Mouse (Mus musculus) stomach, embryonic 16.5 days (tissue): ENCODE measurements around the gene Crabp1. TPM values are rescaled to one million over a fixed set of nuclear protein-coding genes. Genes with fewer than 3 reads are reported as not detected.

ENCODE experiments used
- ATAC-seq: fragments of 200-750 bp; cut with Nextera tagmentation; 2 replicates; pipeline ENCODE4 v1.8.0; 2017; ENCODE audit warnings: moderate number of reproducible peaks, moderate TSS enrichment; ENCODE audit not compliant: insufficient read depth, low FRiP score
- H3K27ac ChIP-seq: fragments of 300-500 bp; sonication (generic); 2 replicates; pipeline ENCODE4 v1.5.1; 2014; ENCODE audit warnings: low read length
- H3K27me3 ChIP-seq: fragments of 300-500 bp; sonication (generic); 2 replicates; pipeline ENCODE4 v1.6.1; 2014; ENCODE audit warnings: low read length, control low read depth, mixed read lengths; ENCODE audit not compliant: control insufficient read depth, insufficient read depth
- H3K36me3 ChIP-seq: fragments of 300-500 bp; sonication (generic); 2 replicates; pipeline ENCODE4 v1.6.1; 2014; ENCODE audit warnings: low read length; ENCODE audit not compliant: control insufficient read depth, insufficient read depth
- H3K4me1 ChIP-seq: fragments of 300-500 bp; sonication (generic); 2 replicates; pipeline ENCODE4 v1.6.1; 2014; ENCODE audit warnings: low read length, control low read depth, mixed read lengths; ENCODE audit not compliant: control insufficient read depth, insufficient read depth
- H3K4me2 ChIP-seq: fragments of 300-500 bp; sonication (generic); 2 replicates; pipeline ENCODE4 v1.6.1; 2014; ENCODE audit warnings: low read depth, low read length, mixed read lengths
- H3K4me3 ChIP-seq: fragments of 300-500 bp; sonication (generic); replicated peaks from 2 replicates; pipeline ENCODE4 v1.5.1; 2014; ENCODE audit warnings: mild to moderate bottlenecking, low read length
- H3K9ac ChIP-seq: fragments of 300-500 bp; sonication (generic); 2 replicates; pipeline ENCODE4 v1.6.1; 2014; ENCODE audit warnings: low read length
- H3K9me3 ChIP-seq: fragments of 300-500 bp; sonication (generic); replicated peaks from 2 replicates; pipeline ENCODE4 v1.6.1; 2016; ENCODE audit warnings: low read length, control low read depth; ENCODE audit not compliant: control insufficient read depth
- WGBS: fragments of 180-500 bp; shearing (Covaris S2); extraction: QIAGEN DNeasy Blood & Tissue Kit; methylation state at CpG from one replicate; pipeline ENCODE4 v1.1.7; 2014; 5-methylcytosine and 5-hydroxymethylcytosine counted together
- polyA plus RNA-seq: library from polyadenylated mRNA; unstranded; fragments of >200 nt; fragmentation: Nextera tagmentation; extraction: Ambion mirVana; gene quantifications from 2 replicates; pipeline ENCODE4 v1.2.1, GENCODE M21; 2015

Gene Crabp1
- polyA plus RNA-seq, 1 experiment from 2014 or later, result 43.5 TPM

DNA sequence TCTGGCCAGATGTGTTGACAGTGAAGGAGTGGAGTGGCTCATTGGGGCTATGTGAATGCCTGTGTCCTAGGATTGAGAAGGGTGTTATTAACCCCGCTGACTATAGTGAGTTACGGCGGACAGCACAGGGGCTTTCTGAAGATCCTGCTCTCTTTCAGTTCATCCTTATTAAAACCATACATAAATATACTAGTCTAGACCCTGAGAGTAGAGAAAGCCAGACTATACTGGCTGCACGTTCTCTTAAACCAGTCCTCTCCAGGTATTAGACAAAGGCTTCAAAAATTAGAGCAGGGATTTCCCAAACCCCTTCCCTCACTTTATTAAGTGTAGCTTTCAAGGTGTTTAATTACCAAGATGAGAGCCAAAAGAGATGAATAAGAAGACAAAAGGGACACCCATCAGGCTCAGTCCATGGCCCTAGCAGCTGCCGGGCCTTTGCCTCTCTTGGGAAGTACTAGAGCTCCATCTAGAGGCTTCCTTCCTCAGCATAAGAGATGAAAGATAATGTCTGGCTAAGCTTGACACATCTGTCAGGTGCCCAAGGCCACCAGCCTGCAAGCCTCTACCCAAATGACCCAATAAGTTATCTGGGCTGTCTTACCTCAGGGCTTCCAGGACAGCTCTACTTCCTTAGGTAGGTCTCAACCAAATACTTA is 57.0 kb downstream of the Crabp1 start:
- peak; percentile 44; the same call in 1 of the 2 replicates for ATAC-seq

More for the DNA sequence above, 57.0 kb downstream of the Crabp1 start:
- H3K9ac ChIP-seq, result no peak overlapping the region
- no peaks in the 10 kb centered on the region for H3K9me3 ChIP-seq
- WGBS, result 60% methylated on average over 5 of the region's 5 CpGs
- peaks cover 3% of the 10 kb centered on the region; the same call in 1 of the 2 replicates for H3K4me1 ChIP-seq
- H3K36me3 ChIP-seq, result no peaks in the 10 kb centered on the region
- H3K4me3 ChIP-seq, result no peak overlapping the region
- H3K4me2 ChIP-seq, result no peak overlapping the region
- H3K27ac ChIP-seq, result no peak overlapping the region
- no peaks in the 10 kb centered on the region for H3K27me3 ChIP-seq

Other genes starting within 250 kb of the Crabp1 start
- gene Sh2d7, start 225.8 kb upstream of the Crabp1 start, polyA plus RNA-seq, result not detected in 2 replicates
- gene Cib2, start 204.5 kb upstream of the Crabp1 start, polyA plus RNA-seq, result 7.5 and 8.5 TPM in 2 replicates
- gene Idh3a, start 178.4 kb upstream of the Crabp1 start, polyA plus RNA-seq, result 112 and 146 TPM in 2 replicates
- gene Acsbg1, start 102.9 kb upstream of the Crabp1 start, polyA plus RNA-seq, result 11.4 and 20.9 TPM in 2 replicates
- 6.2 and 6.5 TPM in 2 replicates for gene Dnaja4, start 65.9 kb upstream of the Crabp1 start, polyA plus RNA-seq
- gene Wdr61, start 30.2 kb upstream of the Crabp1 start, polyA plus RNA-seq, result 148 and 151 TPM in 2 replicates
- 28.5 and 31.5 TPM in 2 replicates for gene Ireb2, start 99.0 kb downstream of the Crabp1 start, polyA plus RNA-seq
- 3.1 and 3.7 TPM in 2 replicates for gene Hykk, start 152.5 kb downstream of the Crabp1 start, polyA plus RNA-seq
- gene Psma4, start 186.0 kb downstream of the Crabp1 start, polyA plus RNA-seq, result 257 and 260 TPM in 2 replicates
- gene AY074887, start 186.2 kb downstream of the Crabp1 start, polyA plus RNA-seq, result 0.31 and 0.79 TPM in 2 replicates
- 0.44 TPM in 2 replicates for gene Chrna5, start 216.1 kb downstream of the Crabp1 start, polyA plus RNA-seq